Mouse (Mus musculus) forebrain, embryonic 14.5 days (tissue): ENCODE data around the gene Irgm2. TPM values are rescaled to one million over a fixed set of nuclear protein-coding genes. Genes with fewer than 3 reads are reported as not detected.
A peak's percentile ranks its signal among the peaks of the same experiment; 100 is the strongest.
"Not testable (repeated sequence)": the region's sequence is repeated elsewhere in the genome, so short reads cannot be mapped to it uniquely, and the experiment has no call there.

Source experiments
- ATAC-seq: fragments of 200-750 bp; cut with Nextera tagmentation; 2 replicates; pipeline ENCODE4 v1.8.0; 2017; ENCODE audit warnings: mild to moderate bottlenecking, moderate library complexity
- DNase-seq: peaks from one replicate; pipeline ENCODE4 v3.0.0-alpha.2; 2015; ENCODE audit warnings: low spot score
- H3K27ac ChIP-seq: fragments of 300-500 bp; sonication (generic); 2 replicates; pipeline ENCODE4 v1.5.1; 2014; ENCODE audit warnings: low read depth, mild to moderate bottlenecking, control low read depth, low read length, moderate library complexity
- H3K27me3 ChIP-seq: fragments of 300-500 bp; sonication (generic); replicated peaks from 2 replicates; pipeline ENCODE4 v1.6.1; 2014; ENCODE audit warnings: low read length, control low read depth, mixed read lengths; ENCODE audit not compliant: control insufficient read depth, insufficient read depth
- H3K36me3 ChIP-seq: fragments of 300-500 bp; sonication (generic); 2 replicates; pipeline ENCODE4 v1.6.1; 2014; ENCODE audit warnings: low read length, control low read depth; ENCODE audit not compliant: control insufficient read depth, insufficient read depth
- H3K4me1 ChIP-seq: fragments of 300-500 bp; sonication (generic); 2 replicates; pipeline ENCODE4 v1.6.1; 2014; ENCODE audit warnings: antibody characterized with exemption, low read length, control low read depth; ENCODE audit not compliant: control insufficient read depth, insufficient read depth
- H3K4me2 ChIP-seq: fragments of 300-500 bp; sonication (generic); 2 replicates; pipeline ENCODE4 v1.6.1; 2014; ENCODE audit warnings: mild to moderate bottlenecking, control low read depth, low read length
- H3K4me3 ChIP-seq: fragments of 300-500 bp; sonication (generic); 2 replicates; pipeline ENCODE4 v1.5.1; 2014; ENCODE audit warnings: low read depth, low read length, control low read depth
- H3K9ac ChIP-seq: fragments of 300-500 bp; sonication (generic); 2 replicates; pipeline ENCODE4 v1.6.1; 2014; ENCODE audit warnings: mild to moderate bottlenecking, low read length, control low read depth, moderate library complexity
- H3K9me3 ChIP-seq: fragments of 300-500 bp; sonication (generic); replicated peaks from 2 replicates; pipeline ENCODE4 v1.6.1; 2016; ENCODE audit warnings: low read length, control low read depth, mixed read lengths; ENCODE audit not compliant: control insufficient read depth
- WGBS: fragments of 180-500 bp; shearing (Covaris S2); extraction: QIAGEN DNeasy Blood & Tissue Kit; methylation state at CpG from one replicate; pipeline ENCODE4 v1.1.7; 2014; 5-methylcytosine and 5-hydroxymethylcytosine counted together
- polyA plus RNA-seq: library from polyadenylated mRNA; unstranded; fragments of >200 nt; fragmentation: Nextera tagmentation; extraction: Ambion mirVana; gene quantifications from 2 replicates; pipeline ENCODE4 v1.2.1, GENCODE M21; 2014

The Irgm2 gene
- polyA plus RNA-seq, 1 experiment from 2014 or later: 0.63 TPM

DNA sequence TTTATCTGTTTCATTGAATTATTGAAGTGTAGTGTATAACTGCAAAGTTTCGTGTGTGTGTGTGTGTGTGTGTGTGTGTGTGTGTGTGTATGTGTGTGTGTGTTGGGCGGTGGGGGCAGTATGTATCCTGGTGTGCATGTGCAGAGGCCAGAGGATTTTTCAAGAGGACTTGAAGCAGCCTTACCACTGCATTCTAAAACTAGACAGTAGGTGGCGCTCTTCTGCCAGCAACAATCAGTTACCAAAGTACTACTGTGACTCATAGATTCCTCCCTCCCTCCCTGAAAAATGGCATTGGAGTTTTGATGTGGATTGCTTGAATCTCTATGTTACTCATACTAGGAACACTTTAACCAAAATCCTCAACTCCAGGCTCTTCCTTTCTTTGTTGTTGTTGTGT lies 19.9 kb upstream of the Irgm2 start:
- DNase-seq (peak; percentile 86), ATAC-seq (peak; percentile 42; the same call in 1 of the 2 replicates)
- H3K4me3 ChIP-seq: no peak overlapping the region
- peaks cover 50% of the 10 kb centered on the region for H3K36me3 ChIP-seq
- H3K9ac ChIP-seq: no peak overlapping the region
- no peaks in the 10 kb centered on the region for H3K27me3 ChIP-seq
- no peak overlapping the region for H3K4me2 ChIP-seq
- no peaks in the 10 kb centered on the region for H3K4me1 ChIP-seq
- no peak overlapping the region for H3K27ac ChIP-seq
- no peaks in the 10 kb centered on the region for H3K9me3 ChIP-seq
- 25% methylated on average over 3 of the region's 3 CpGs for WGBS

DNA sequence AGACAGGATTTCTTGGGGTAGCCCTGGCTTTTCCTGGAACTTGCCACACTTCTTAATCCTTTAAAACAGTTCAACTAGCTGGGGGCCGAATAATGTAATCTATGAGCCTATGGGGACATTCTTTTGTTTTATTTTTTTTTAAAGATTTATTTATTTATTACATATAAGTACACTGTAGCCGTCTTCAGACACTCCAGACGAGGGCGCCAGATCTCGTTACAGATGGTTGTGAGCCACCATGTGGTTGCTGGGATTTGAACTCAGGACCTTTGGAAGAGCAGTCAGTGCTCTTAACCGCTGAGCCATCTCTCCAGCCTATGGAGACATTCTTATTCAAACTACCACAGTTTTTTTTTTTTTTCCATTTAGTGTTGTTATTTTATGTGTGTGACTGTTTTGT lies 19.4 kb upstream of the Irgm2 start:
- not testable (repeated sequence) for ATAC-seq, H3K27me3 ChIP-seq, H3K9me3 ChIP-seq, H3K4me3 ChIP-seq, H3K9ac ChIP-seq, H3K4me1 ChIP-seq, DNase-seq, H3K4me2 ChIP-seq, H3K27ac ChIP-seq
- WGBS: 93% methylated on average over 6 of the region's 6 CpGs
- H3K36me3 ChIP-seq: peaks cover 46% of the 10 kb centered on the region

DNA sequence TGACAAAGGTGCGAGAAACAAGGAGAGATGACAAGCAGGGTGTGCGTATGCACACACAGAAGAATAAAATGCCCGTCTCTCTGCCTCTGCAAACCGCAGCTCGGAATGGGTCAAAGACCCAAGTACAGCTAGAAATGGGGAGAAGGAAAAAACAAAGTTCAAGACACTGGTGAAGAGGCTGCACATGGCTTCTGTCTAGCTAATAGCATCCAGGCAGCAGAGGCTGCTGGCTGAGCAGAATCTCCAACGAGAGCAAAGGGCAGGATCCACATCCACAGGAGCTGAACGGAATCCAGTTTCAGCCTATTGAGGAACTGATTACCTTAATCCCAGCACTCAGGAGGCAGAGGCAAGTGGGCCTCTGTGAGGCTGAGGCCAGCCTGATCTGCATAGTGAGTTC lies 18.7 kb upstream of the Irgm2 start:
- H3K4me1 ChIP-seq: no peaks in the 10 kb centered on the region
- no peak overlapping the region for H3K9ac ChIP-seq
- no peak overlapping the region for H3K4me2 ChIP-seq
- 93% methylated on average over 7 of the region's 7 CpGs for WGBS
- no peak overlapping the region for H3K4me3 ChIP-seq
- no peak overlapping the region for H3K27ac ChIP-seq
- ATAC-seq (no peak), DNase-seq (no peak)
- no peaks in the 10 kb centered on the region for H3K27me3 ChIP-seq
- no peaks in the 10 kb centered on the region for H3K9me3 ChIP-seq
- H3K36me3 ChIP-seq: peaks cover 38% of the 10 kb centered on the region

DNA sequence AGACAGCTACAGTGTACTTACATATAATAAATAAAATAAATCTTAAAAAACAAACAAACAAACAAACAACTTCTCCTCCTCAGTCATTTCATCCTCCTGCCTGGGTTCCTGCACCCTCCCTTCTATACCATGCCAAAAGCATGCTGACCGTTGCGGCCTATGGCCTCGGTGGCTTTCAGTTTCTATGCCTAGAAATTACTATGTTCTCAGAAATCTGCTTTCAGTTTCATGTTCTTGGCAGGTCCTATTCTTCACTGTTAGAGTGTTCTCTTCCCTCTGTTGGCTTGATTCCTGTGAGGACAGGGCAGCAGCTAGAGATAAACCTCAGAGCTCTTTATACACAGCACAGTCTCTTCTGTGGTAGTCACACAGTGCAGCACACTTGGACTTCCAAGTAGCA lies 15.8 kb upstream of the Irgm2 start:
- no peak for DNase-seq
- WGBS: 95% methylated on average over 3 of the region's 3 CpGs
- ATAC-seq: no peak
- H3K4me2 ChIP-seq: no peak overlapping the region
- no peak overlapping the region for H3K9ac ChIP-seq
- no peak overlapping the region for H3K4me3 ChIP-seq
- no peaks in the 10 kb centered on the region for H3K4me1 ChIP-seq
- peaks cover 10% of the 10 kb centered on the region for H3K36me3 ChIP-seq
- H3K9me3 ChIP-seq: no peaks in the 10 kb centered on the region
- no peaks in the 10 kb centered on the region for H3K27me3 ChIP-seq
- no peak overlapping the region for H3K27ac ChIP-seq

DNA sequence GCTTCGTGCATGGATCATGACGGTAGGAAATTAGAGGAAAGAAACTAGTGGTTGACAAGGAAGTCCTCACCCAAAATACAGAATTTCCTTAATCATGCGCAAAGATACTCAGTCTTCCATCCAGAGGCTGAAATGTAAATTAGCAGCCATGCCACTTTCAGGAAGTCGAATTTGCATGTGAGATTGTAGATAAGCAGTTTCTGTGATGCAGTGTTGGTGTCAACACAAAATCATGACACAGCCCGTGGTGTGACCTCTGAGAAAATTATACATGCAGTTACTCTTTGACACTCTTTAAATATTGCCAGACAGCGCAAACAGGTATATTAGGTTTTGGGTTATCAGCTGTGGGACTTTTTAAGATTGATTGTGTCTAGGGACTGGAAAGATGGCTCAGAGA lies 9.7 kb upstream of the Irgm2 start:
- Histone ChIP-seq H3K9ac (no peak overlapping the region), H3K4me2 (no peak overlapping the region), H3K27me3 (no peaks in the 10 kb centered on the region), H3K4me3 (no peak overlapping the region), H3K4me1 (no peaks in the 10 kb centered on the region), H3K27ac (no peak overlapping the region), H3K36me3 (no peaks in the 10 kb centered on the region), H3K9me3 (no peaks in the 10 kb centered on the region)
- DNase-seq (no peak), ATAC-seq (no peak)
- 93% methylated on average over 6 of the region's 6 CpGs for WGBS

DNA sequence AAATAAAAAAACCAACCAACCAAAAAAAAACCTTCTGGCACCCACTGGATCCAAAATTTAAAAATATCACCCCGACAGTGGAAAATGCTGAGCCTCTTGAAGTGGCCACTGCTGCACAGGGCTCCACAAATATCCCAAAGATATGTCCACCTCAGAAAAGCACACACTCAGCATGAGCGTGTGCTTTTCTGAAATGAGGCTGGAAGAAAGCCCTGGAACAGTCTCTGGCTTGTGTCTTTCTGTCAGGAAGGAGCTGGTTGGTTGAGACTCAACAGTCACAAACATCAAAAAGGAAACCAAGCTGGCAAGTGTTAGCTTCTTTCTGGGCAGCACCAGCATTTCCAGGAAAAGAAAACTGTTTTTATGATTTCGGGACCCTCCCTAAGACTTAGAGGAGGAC lies 6.1 kb upstream of the Irgm2 start:
- 82% methylated on average over 3 of the region's 3 CpGs for WGBS
- Histone ChIP-seq H3K9ac (no peak overlapping the region), H3K4me2 (no peak overlapping the region), H3K27me3 (no peaks in the 10 kb centered on the region), H3K4me1 (no peaks in the 10 kb centered on the region), H3K36me3 (no peaks in the 10 kb centered on the region), H3K4me3 (no peak overlapping the region), H3K9me3 (no peaks in the 10 kb centered on the region), H3K27ac (no peak overlapping the region)
- no peak for ATAC-seq
- DNase-seq: no peak

DNA sequence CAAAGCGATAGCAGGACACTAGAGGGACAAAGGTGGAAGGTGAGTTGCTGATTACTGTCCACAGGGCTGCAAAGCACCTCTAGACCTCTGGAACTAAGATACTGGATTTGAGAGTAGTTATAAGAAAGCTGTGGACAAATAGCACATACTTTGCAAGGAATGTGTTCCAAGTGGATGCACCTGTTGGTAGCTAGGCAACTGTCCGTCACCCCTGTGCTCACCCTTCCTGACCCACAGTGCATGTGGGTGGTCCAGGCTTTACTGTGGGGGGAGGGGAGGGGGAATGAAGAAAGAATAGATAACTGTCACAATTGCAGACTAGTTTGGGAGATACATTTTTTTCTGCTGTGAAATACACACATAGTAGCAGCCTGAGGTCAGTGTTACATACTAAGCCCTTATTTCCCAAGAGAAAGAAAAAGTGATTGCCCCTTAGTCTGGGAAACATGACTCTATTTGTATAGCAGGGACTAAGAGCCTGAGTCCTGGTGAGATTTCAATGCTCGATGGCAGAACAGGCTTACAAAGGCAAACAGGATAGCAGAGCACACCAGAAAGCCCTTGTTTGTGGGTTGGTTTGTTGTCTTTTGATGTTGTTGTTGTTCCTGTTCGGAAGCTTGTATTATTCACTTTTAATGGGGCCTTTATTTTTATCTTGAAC lies 5.4 kb upstream of the Irgm2 start:
- ATAC-seq (no peak), DNase-seq (no peak)
- H3K9me3 ChIP-seq: no peaks in the 10 kb centered on the region
- no peak overlapping the region for H3K27ac ChIP-seq
- no peaks in the 10 kb centered on the region for H3K4me1 ChIP-seq
- WGBS: 45% methylated on average over 4 of the region's 4 CpGs
- no peaks in the 10 kb centered on the region for H3K36me3 ChIP-seq
- H3K4me2 ChIP-seq: no peak overlapping the region
- H3K9ac ChIP-seq: no peak overlapping the region
- no peak overlapping the region for H3K4me3 ChIP-seq
- no peaks in the 10 kb centered on the region for H3K27me3 ChIP-seq

DNA sequence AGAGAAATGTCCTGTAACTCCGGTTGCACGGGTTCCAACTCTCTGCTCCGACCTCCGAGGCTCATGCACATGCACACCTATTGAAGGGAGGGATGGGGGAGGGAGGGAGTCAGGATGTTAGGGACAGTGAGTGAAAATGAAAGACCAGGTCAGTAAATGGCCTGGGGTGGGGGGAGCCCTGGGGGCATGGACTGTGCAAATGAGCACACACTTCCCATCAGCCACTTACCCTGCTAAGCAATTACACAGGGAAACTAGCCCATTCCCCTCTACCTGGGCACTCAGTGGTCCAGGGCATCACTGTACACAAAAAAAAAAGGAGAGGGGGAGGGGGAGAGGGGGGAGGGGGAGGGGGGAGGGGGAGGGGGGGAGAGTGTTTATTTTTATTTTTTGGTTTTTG lies 755 bp upstream of the Irgm2 start:
- Histone ChIP-seq H3K9me3 (no peaks in the 10 kb centered on the region), H3K27ac (no peak overlapping the region), H3K9ac (no peak overlapping the region), H3K27me3 (no peaks in the 10 kb centered on the region), H3K36me3 (no peaks in the 10 kb centered on the region), H3K4me3 (no peak overlapping the region), H3K4me2 (peak overlapping the region; percentile 58), H3K4me1 (no peaks in the 10 kb centered on the region)
- 83% methylated on average over 4 of the region's 4 CpGs for WGBS
- DNase-seq (no peak), ATAC-seq (no peak)

DNA sequence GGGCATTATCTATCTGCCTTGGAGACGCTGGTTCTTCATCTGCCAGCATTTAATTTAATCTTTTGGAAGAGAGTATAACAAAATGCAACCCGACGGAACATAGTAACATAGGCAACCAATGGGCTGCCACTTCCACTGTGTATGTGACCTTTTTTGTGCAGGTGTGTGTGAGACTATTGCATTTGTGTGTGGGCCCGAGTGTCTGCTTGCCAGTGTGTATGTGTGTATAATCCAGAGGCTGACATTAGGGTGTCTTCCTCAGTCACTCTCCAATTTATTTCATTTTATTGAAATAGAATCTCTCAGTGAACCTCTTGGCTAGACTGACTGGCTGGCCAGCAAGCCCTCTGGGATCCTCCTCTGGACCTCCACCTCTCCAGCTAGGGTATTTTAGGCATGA lies 808 bp downstream of the Irgm2 start:
- no peak overlapping the region for H3K4me3 ChIP-seq
- DNase-seq (no peak), ATAC-seq (no peak)
- no peaks in the 10 kb centered on the region for H3K36me3 ChIP-seq
- H3K9me3 ChIP-seq: no peaks in the 10 kb centered on the region
- no peak overlapping the region for H3K4me2 ChIP-seq
- H3K27ac ChIP-seq: no peak overlapping the region
- WGBS: 92% methylated on average over 4 of the region's 4 CpGs
- H3K4me1 ChIP-seq: no peaks in the 10 kb centered on the region
- H3K9ac ChIP-seq: no peak overlapping the region
- no peaks in the 10 kb centered on the region for H3K27me3 ChIP-seq
